Mouse (Mus musculus) hindbrain, embryonic 13.5 days (tissue): ENCODE data around the gene Gm15155. TPM values are rescaled to one million over a fixed set of nuclear protein-coding genes. Genes with fewer than 3 reads are reported as not detected.

Experiments
- ATAC-seq: fragments of 200-750 bp; cut with Nextera tagmentation; 2 replicates; pipeline ENCODE4 v1.8.0; 2017; ENCODE audit warnings: moderate TSS enrichment; ENCODE audit not compliant: low FRiP score
- H3K27ac ChIP-seq: fragments of 300-500 bp; sonication (generic); 2 replicates; pipeline ENCODE4 v1.5.1; 2015; ENCODE audit warnings: inconsistent platforms, mild to moderate bottlenecking, moderate library complexity
- H3K27me3 ChIP-seq: fragments of 300-500 bp; sonication (generic); 2 replicates; pipeline ENCODE4 v1.6.1; 2015; ENCODE audit warnings: mild to moderate bottlenecking, inconsistent platforms
- H3K36me3 ChIP-seq: fragments of 300-500 bp; sonication (generic); 2 replicates; pipeline ENCODE4 v1.6.1; 2015; ENCODE audit warnings: mild to moderate bottlenecking, inconsistent platforms
- H3K4me1 ChIP-seq: fragments of 300-500 bp; sonication (generic); replicated peaks from 2 replicates; pipeline ENCODE4 v1.6.1; 2015; ENCODE audit warnings: inconsistent platforms
- H3K4me2 ChIP-seq: fragments of 300-500 bp; sonication (generic); 2 replicates; pipeline ENCODE4 v1.6.1; 2015; ENCODE audit warnings: inconsistent platforms, mild to moderate bottlenecking, moderate library complexity
- H3K4me3 ChIP-seq: fragments of 300-500 bp; sonication (generic); 2 replicates; pipeline ENCODE4 v1.5.1; 2015; ENCODE audit warnings: mild to moderate bottlenecking, inconsistent platforms
- H3K9ac ChIP-seq: fragments of 300-500 bp; sonication (generic); 2 replicates; pipeline ENCODE4 v1.6.1; 2015; ENCODE audit warnings: mild to moderate bottlenecking, inconsistent platforms
- H3K9me3 ChIP-seq: fragments of 300-500 bp; sonication (generic); 2 replicates; pipeline ENCODE4 v1.6.1; 2016; ENCODE audit warnings: inconsistent platforms
- WGBS: fragments of 180-500 bp; shearing (Covaris S2); methylation state at CpG from one replicate; pipeline ENCODE4 v1.1.7; 2015; 5-methylcytosine and 5-hydroxymethylcytosine counted together
- polyA plus RNA-seq: library from polyadenylated mRNA; unstranded; fragments of >200 nt; fragmentation: Nextera tagmentation; extraction: Ambion mirVana; gene quantifications from 2 replicates; pipeline ENCODE4 v1.2.1, GENCODE M21; 2015

The Gm15155 gene
- polyA plus RNA-seq = 0.48 TPM in 1 of 2 replicates, not detected in the other

GRCm38 (mm10) chrX:155624341-155624841 is at the start of gene Gm15155:
TSS of gene Gm15155 (plus strand) at chrX:155624741.
- H3K4me2 ChIP-seq = peak within 1 kb of the TSS; percentile 69
- peak within 1 kb of the TSS; percentile 76 for H3K27ac ChIP-seq
- no peaks in the 10 kb centered on the region for H3K36me3 ChIP-seq
- no peaks in the 10 kb centered on the region for H3K4me1 ChIP-seq
- H3K9ac ChIP-seq = peak within 1 kb of the TSS; percentile 70
- no peaks in the 10 kb centered on the region for H3K9me3 ChIP-seq
- whole genome bisulfite sequencing = 13% methylated on average over 19 of the region's 19 CpGs
- H3K27me3 ChIP-seq = peaks cover 23% of the 10 kb centered on the region
- peak within 1 kb of the TSS; percentile 54 for H3K4me3 ChIP-seq
- ATAC-seq = peak; percentile 69

GRCm38 (mm10) chrX:155579791-155580190 is 44.8 kb upstream of the Gm15155 start:
- no peak for ATAC-seq
- H3K27me3 ChIP-seq = no peaks in the 10 kb centered on the region

GRCm38 (mm10) chrX:155584586-155584985 is 40.0 kb upstream of the Gm15155 start:
- Histone ChIP-seq H3K36me3 (no peaks in the 10 kb centered on the region), H3K9ac (no peak overlapping the region), H3K4me3 (no peak overlapping the region), H3K4me1 (no peaks in the 10 kb centered on the region), H3K27me3 (no peaks in the 10 kb centered on the region), H3K9me3 (no peaks in the 10 kb centered on the region), H3K4me2 (no peak overlapping the region), H3K27ac (no peak overlapping the region)
- 96% methylated on average over 2 of the region's 2 CpGs for WGBS
- ATAC-seq = no peak

More at GRCm38 (mm10) chrX:155579791-155580190, 44.8 kb upstream of the Gm15155 start:
- Histone ChIP-seq H3K9me3 (no peaks in the 10 kb centered on the region), H3K4me2 (no peak overlapping the region), H3K27ac (no peak overlapping the region), H3K4me3 (no peak overlapping the region), H3K9ac (no peak overlapping the region), H3K36me3 (no peaks in the 10 kb centered on the region), H3K4me1 (no peaks in the 10 kb centered on the region)

GRCm38 (mm10) chrX:155591490-155591889 is 33.1 kb upstream of the Gm15155 start:
- Histone ChIP-seq H3K4me3 (no peak overlapping the region), H3K4me1 (no peaks in the 10 kb centered on the region), H3K27me3 (no peaks in the 10 kb centered on the region), H3K27ac (no peak overlapping the region), H3K4me2 (no peak overlapping the region), H3K9ac (no peak overlapping the region), H3K36me3 (no peaks in the 10 kb centered on the region), H3K9me3 (no peaks in the 10 kb centered on the region)
- no peak for ATAC-seq
- 86% methylated on average over 3 of the region's 3 CpGs for WGBS

- no peaks in the 10 kb centered on the region for H3K4me1 ChIP-seq
- H3K4me3 ChIP-seq = no peak overlapping the region
- no peaks in the 10 kb centered on the region for H3K36me3 ChIP-seq
- H3K9me3 ChIP-seq = no peaks in the 10 kb centered on the region
- no peaks in the 10 kb centered on the region for H3K27me3 ChIP-seq
- WGBS = 73% methylated on average over 2 of the region's 2 CpGs
- no peak overlapping the region for H3K27ac ChIP-seq
- no peak overlapping the region for H3K9ac ChIP-seq
- no peak for ATAC-seq
- H3K4me2 ChIP-seq = no peak overlapping the region
Measured at GRCm38 (mm10) chrX:155592467-155592866, 32.1 kb upstream of the Gm15155 start.

- no peaks in the 10 kb centered on the region for H3K36me3 ChIP-seq
- H3K9ac ChIP-seq = no peak overlapping the region
- ATAC-seq = no peak
- H3K4me2 ChIP-seq = no peak overlapping the region
- H3K27ac ChIP-seq = no peak overlapping the region
- H3K4me3 ChIP-seq = no peak overlapping the region
- H3K9me3 ChIP-seq = no peaks in the 10 kb centered on the region
- H3K27me3 ChIP-seq = no peaks in the 10 kb centered on the region
- WGBS = 41% methylated on average over 1 of the region's 1 CpGs
- H3K4me1 ChIP-seq = no peaks in the 10 kb centered on the region
Measured at GRCm38 (mm10) chrX:155594685-155595084, 29.9 kb upstream of the Gm15155 start.

GRCm38 (mm10) chrX:155596390-155596789 is 28.2 kb upstream of the Gm15155 start:
- Histone ChIP-seq H3K36me3 (no peaks in the 10 kb centered on the region), H3K4me3 (no peak overlapping the region), H3K4me2 (no peak overlapping the region), H3K9ac (no peak overlapping the region), H3K9me3 (no peaks in the 10 kb centered on the region), H3K27me3 (no peaks in the 10 kb centered on the region), H3K27ac (no peak overlapping the region), H3K4me1 (no peaks in the 10 kb centered on the region)
- ATAC-seq = no peak

- 89% methylated on average over 2 of the region's 2 CpGs for WGBS
- no peak for ATAC-seq
- no peaks in the 10 kb centered on the region for H3K4me1 ChIP-seq
Measured at GRCm38 (mm10) chrX:155601196-155601595, 23.3 kb upstream of the Gm15155 start.

GRCm38 (mm10) chrX:155622527-155622926 is 2.0 kb upstream of the Gm15155 start:
- WGBS = 11% methylated on average over 24 of the region's 24 CpGs
- peak; percentile 40 for ATAC-seq
- Histone ChIP-seq H3K27ac (peak overlapping the region; percentile 76; the same call in 1 of the 2 replicates), H3K4me1 (no peaks in the 10 kb centered on the region), H3K9ac (peak overlapping the region; percentile 70), H3K9me3 (no peaks in the 10 kb centered on the region), H3K4me2 (peak overlapping the region; percentile 69), H3K27me3 (peaks cover 23% of the 10 kb centered on the region), H3K36me3 (no peaks in the 10 kb centered on the region), H3K4me3 (peak overlapping the region; percentile 54)

More at GRCm38 (mm10) chrX:155601196-155601595, 23.3 kb upstream of the Gm15155 start:
- no peak overlapping the region for H3K9ac ChIP-seq
- H3K27me3 ChIP-seq = no peaks in the 10 kb centered on the region
- no peaks in the 10 kb centered on the region for H3K36me3 ChIP-seq
- no peak overlapping the region for H3K4me3 ChIP-seq
- H3K9me3 ChIP-seq = no peaks in the 10 kb centered on the region
- H3K27ac ChIP-seq = no peak overlapping the region
- H3K4me2 ChIP-seq = no peak overlapping the region

- Histone ChIP-seq H3K9ac (peak overlapping the region; percentile 70), H3K4me2 (peak overlapping the region; percentile 69), H3K36me3 (no peaks in the 10 kb centered on the region), H3K4me1 (no peaks in the 10 kb centered on the region), H3K27ac (peak overlapping the region; percentile 76), H3K27me3 (peaks cover 23% of the 10 kb centered on the region), H3K4me3 (peak overlapping the region; percentile 54), H3K9me3 (no peaks in the 10 kb centered on the region)
- 15% methylated on average over 25 of the region's 69 CpGs for WGBS
- peak; percentile 79 for ATAC-seq
Measured at GRCm38 (mm10) chrX:155622961-155623599, 1.5 kb upstream of the Gm15155 start.

GRCm38 (mm10) chrX:155623701-155624281 is 750 bp upstream of the Gm15155 start, which contains the start of gene Ptchd1:
TSS of gene Ptchd1 (minus strand) at chrX:155623814.
- Histone ChIP-seq H3K9me3 (no peaks in the 10 kb centered on the region), H3K27me3 (peaks cover 23% of the 10 kb centered on the region), H3K4me2 (peak within 1 kb of the TSS; percentile 69), H3K9ac (peak within 1 kb of the TSS; percentile 70), H3K4me1 (no peaks in the 10 kb centered on the region), H3K4me3 (peak within 1 kb of the TSS; percentile 54), H3K27ac (peak within 1 kb of the TSS; percentile 76), H3K36me3 (no peaks in the 10 kb centered on the region)
- whole genome bisulfite sequencing = 29% methylated on average over 33 of the region's 34 CpGs
- peak; percentile 84 for ATAC-seq

GRCm38 (mm10) chrX:155624895-155625294 is 354 bp downstream of the Gm15155 start:
- WGBS = 9% methylated on average over 14 of the region's 15 CpGs
- no peak; the same call in 1 of the 2 replicates for ATAC-seq
- Histone ChIP-seq H3K27ac (peak overlapping the region; percentile 76; the same call in 1 of the 2 replicates), H3K4me2 (peak overlapping the region; percentile 69), H3K36me3 (no peaks in the 10 kb centered on the region), H3K4me1 (no peaks in the 10 kb centered on the region), H3K9ac (peak overlapping the region; percentile 70), H3K9me3 (no peaks in the 10 kb centered on the region), H3K27me3 (peaks cover 23% of the 10 kb centered on the region), H3K4me3 (peak overlapping the region; percentile 54)
